Mouse (Mus musculus) adrenal gland, postnatal 10 days (tissue): ENCODE data around the gene Tmem135. TPM values are rescaled to one million over a fixed set of nuclear protein-coding genes. Genes with fewer than 3 reads are reported as not detected.
A peak's percentile ranks its signal among the peaks of the same experiment; 100 is the strongest.

Source experiments
- DNase-seq: peaks from one replicate; pipeline ENCODE4 v3.0.0; 2021; ENCODE audit warnings: mixed read lengths
- total RNA-seq, 2 experiments: library from RNA; stranded (reverse); gene quantifications; 2 replicates each; pipeline ENCODE4 v1.2.3; 2021

The Tmem135 gene
- total RNA-seq, 2 experiments from 2014 or later = 90.8 to 97.3 TPM

DNA sequence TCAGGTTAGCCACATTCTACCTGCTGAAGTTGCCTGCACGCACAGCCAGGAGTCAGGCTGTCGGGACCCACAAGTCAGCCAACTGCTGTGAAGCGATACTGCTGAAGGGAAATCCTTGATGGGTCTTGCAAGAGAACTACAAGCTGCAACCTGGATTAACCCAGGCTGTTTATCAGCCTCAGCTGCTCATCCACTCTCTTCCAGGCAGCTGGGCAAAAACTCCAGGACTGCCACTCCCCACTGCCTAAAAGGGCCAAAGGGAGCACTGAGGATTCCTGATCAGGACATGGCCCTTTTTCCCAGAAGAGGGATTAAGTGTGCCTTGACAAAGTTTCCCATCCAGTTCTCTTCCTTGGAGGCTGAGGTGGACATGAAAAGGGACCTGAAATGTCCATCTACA, 15.0 kb downstream of the Tmem135 start:
- DNase-seq = no peak

DNA sequence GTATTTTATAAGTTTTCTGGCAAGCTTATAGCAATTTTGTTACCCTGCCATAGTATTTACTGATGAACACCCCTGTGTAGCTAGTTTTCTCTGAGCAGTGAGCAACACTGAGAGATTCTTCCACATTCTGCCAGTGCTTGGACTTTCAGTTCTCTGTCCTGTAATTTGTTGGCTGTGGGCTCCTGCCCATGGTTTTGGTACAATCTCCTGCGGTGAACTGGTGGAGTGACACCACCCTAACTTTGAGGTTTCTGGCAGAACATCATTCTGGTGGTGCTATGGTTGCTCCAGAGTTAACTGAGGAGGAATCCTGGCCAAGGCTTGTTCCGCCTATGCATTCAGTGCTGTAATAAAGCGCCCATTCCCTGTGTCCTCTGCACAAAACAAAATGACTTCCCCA, 21.1 kb downstream of the Tmem135 start:
- DNase-seq = no peak

DNA sequence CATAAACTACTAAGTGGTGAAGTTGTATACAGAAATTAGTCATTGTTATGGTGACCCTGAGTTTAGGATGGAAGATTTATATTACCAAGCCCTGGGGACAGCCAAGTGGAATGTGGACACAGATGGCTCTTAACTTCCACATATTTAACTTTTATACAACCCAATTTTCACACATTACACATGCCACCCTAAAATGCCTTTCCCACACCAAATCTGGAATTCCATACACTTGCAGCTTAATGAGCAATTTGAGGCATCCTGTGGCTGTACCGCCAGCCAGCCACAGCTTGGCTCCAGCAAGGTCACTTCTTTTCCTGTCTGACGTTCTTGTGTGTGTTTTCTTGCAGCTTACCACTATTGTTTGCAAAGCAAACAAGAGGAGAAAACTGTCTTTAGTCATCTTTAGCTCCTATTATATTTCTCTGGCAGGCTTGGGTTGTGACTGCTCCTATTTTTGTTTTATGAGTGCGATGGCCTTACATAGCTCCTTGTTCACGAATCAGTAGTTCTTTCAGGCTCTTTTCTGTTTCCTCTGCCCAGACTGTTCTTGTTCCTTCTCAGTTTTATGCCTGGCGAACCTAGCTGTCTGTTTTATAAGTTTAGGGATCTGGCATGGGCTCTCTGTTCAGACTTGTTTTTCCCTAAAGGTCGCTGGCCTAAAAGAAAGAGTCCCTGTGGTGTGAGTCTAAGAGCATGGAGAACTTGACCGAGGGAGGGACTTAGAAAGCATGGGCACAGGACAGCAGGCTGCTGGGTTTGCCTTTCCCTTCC, 22.9 kb downstream of the Tmem135 start:
- no peak for DNase-seq

DNA sequence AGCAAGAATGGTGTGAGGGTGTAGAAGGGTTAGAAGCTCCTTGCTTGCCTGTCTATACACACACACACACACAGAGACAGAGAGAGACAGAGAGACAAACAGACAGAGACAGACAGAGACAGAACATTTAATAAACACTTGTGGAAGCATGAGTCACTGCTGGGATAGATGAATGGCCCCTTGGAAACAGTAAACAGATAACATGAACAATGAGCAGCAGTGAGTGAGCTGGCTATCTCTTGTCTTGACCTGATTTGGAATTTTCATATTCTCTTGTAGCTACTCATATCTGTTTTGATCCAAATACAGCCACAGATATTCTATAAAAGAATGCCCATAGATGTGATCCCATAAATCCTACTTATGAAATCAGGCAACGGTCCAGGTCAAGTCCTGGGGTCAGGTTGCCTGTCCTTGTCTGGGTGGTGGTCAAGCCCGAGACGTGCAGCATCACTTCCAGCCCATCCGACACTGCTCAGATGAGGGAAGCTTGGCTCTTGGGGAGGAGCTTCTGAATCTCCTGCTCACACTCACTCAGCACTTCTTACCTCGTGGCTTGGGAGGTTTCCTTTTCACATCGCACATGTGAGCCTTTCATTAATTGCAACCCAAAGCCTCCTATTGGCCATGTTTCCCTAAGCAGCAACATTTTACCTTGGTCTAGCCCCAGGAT, 32.3 kb downstream of the Tmem135 start:
- DNase-seq = no peak

DNA sequence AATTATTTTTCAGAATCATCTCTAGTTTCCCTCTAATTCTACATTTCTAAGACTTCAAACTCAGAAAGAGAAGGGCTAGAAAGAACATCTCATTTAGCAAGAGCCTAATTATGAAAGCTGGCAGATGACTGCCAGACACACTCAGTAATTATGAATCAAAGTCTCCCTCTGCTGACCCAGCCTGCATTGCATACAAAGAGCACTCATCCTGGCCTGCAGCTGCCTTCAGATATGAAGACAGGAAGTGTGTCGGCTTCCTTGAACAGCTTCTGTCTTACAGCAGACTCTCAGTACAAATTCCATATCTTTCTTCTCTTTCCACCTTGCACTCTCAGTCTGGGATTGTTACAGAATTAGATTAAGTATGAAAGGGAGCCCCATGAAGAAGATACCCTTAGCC, 33.1 kb downstream of the Tmem135 start:
- peak; percentile 62 for DNase-seq

DNA sequence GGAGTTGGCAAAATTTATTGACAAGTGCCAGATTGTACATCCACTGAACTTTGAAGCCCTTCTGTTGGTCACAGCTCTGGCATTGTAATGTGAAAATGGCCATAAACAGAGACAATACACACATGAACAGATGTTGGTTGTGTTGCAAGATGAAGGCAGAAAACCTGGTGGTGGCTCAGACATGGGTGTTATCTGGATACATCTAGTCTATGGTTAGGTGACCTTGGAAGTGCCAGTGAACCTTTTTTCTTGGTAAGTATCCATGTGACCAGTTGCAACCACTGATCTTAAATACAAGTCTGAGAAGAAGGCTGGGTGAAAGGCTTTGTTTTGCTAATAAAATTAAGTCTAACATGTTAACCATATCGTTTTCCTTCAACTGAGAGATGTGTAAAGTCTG, 33.9 kb downstream of the Tmem135 start:
- no peak for DNase-seq

DNA sequence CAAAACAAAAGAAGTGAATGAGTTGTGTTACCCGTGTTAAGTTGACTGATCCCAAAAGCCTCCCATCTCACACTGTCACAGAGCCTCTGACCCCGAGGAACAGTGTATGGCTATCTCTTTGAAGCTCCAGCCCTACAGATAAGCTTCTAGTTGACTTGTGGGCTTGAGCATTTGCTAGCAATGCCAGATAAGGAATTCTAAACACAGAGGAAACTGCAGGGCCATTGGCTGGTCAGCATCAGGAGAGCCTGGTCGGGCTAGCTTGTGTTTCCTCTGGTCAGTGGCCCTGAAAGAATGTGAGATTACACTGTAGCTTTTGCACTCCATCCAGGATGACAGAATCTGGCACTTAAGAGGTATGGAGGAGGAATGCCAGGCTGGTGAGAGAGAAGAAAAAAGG, 36.4 kb downstream of the Tmem135 start:
- no peak for DNase-seq

DNA sequence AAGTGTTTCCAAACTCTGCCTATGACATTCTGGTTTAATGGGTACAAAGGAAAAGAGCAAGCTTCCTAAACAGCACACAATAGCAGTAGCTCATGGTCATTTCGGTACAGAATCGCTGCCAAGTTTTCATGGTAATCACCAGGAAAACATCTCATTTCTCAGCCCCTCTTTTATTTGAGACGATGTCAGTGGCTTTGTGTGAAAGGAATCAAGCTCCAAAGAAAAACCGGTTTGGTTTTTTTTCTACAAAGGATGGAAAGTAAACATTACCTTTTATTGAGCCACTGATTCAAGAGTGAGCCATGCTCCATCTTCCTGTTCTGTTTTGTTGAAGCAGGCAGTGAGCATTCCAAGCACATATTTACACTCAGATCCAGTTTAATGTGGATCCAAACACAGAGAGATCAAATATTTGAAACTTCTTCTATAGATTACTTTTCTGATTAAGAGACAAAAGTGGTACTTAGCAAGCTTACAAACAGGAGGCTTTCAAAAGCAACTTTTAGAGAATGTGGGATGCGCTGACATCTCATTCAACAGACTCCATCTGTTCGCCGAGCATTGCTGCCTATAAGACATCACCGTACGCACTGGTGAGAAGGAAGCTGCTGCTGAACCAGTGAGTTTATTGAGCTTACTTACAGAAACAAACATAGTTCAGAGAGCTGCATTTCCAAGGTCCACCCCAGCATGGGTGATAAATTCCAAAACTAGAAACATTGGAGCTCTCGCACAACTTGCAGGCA, 38.7 kb downstream of the Tmem135 start:
- no peak for DNase-seq

DNA sequence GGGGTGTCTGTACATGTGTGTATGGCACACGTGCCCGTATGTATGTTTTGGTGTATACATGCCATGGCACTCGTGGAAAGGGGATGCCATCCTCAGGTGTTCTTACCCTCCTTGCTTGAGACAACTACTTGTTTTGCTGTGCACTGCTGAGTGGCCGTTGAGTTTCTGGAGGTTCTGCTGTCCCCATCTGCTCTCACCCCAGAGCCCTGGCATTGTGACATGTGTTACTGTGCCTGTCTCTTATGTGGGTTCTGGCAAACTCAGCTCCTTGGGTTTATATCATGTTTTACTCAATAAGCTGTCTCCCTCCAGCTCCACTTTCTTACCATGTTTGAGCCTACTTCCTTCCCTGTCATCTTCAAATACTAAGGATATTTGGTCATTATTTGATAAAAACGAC, 40.0 kb downstream of the Tmem135 start:
- no peak for DNase-seq

DNA sequence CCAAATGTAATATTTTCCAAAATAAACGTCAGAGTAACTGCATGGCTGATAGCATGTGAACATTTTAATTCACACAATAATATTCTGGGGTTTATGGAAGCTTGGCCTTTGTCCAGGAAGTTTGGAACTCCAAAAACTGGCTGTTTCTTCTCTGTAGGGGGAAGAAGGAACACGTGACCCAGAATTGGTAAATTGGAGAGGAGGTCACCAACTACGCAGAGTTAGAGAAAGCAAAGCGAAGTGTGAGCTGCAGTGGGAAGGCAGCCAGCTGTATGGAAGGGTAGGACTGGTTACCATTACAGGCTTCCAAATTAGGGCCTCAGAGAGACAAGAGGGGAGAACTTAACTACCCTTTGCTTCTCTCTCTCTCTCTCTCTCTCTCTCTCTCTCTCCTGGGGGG, 47.7 kb downstream of the Tmem135 start:
- peak; percentile 64 for DNase-seq

DNA sequence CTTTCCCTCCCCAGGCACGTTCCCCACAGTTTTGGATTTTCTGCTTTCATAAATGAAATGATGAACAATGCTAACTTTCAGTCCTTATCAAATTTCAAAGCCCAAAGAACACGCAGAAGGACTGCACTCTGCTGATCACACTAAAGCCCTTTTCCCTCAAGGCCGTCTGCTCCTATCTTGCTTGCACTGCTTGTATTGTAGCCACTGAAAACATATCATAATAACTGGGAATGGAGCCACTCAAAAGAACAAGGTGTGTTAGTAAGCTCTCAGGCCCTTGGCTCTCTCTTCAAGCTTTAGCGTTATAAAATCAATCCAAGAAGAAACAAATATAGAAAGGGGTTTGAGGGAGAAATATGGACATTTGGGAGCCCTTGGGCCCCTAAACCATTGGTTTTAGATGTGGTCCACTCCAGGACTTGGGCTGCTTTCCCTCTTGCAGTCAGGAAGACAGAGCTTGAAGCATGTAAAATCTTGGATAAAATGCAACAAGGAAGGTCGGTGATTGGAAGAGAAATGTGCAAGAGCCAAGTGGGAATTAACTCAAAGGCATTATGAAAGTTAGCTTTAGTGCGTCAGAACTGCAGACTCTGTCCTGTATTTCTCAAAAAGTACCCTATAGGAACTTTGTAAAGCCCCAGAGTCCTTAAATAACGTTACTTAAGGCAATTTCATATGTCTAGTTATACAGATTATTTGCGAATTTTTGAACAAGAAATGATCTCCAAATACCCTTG, 48.3 kb downstream of the Tmem135 start:
- DNase-seq = peak; percentile 23

DNA sequence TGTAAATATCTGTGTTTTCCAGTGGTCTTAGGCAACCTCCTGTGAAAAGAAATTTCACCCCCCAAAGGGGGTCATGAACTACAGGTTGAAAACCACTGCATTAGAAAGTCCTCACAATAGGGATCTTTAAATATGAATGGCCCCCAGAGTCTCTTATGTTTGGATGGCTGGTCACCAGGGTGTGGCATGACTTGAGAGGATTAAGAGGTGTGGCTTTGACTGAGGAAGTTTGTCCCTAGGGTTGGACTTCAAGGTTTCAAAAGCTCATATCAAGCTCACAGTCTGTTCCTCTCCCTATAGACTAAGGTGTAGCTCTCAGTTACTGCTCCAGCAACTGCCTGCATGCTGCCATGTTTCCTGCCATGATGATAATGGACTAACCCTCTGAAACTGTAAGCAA, 62.0 kb downstream of the Tmem135 start:
- no peak for DNase-seq

DNA sequence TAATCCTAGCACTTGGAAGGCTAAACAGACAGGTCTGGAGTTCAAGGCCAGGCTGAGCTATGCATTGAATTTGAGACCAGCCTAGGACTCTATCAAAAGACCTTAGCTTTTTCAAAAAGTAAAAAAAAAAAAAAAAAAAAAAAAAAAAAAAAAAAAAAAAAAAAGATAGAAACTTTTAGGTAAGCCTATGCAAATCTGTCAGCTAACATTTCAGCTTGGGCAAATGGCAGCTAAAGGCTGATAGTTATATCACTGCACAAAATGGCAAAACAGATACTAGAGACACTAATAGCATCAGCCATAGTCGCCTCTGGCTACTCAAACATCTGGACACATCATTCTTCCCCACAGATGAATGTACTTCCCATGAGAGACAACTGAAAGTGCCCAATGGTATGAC, 64.2 kb downstream of the Tmem135 start:
- DNase-seq = no peak

DNA sequence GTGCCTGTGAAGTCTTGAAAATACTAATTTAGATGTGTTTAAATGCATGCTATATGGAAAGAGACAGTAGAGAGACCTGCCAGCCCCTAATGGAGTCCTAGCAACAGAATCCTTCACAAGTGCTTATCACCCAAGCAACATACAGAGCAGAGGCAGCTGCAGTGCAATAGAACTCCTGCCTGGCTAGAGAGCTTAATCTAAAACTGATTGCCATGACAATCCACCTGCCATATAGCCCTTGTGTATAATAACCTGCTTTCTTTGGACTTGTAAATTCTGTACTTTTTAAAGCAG, 64.9 kb downstream of the Tmem135 start:
- DNase-seq = no peak

DNA sequence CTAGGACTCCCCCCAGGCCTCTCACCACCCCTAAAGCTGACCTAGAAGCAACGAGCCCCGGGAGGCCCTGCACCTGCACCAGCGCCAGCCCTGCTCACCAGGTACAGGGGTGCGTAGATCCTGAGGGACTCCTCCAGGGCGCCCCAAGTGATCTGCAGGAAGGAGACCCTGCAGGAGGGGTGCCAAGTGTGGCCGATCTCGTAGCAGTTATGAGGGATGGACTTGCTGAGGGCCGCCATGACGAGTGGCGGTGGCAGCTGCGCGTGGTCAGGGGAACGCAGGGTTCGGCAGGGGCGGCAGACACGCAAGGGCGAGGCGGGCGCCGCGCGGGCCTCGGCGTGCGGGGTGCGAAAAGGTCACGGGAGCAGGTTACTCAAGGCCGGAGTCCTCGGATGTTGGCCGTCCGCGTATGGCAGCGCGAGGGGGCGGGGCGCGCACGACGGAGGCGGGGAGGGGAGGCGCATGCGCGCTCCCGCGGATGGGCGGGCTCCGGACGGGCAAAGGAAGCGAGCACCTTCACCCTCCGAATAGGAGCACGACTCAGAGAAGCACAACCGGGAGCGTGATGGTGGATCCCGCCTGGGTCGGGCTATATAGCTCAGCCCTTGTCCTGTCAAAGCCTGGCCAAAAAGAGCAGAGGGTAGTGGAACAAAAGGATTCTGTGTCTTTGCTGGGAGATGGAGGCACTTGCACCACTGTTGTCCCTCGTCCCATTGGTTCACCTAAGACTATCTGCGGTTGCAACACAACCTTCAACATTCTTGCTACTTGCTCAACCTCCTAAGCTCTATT, 65.5 kb downstream of the Tmem135 start:
- DNase-seq = peak; percentile 97

DNA sequence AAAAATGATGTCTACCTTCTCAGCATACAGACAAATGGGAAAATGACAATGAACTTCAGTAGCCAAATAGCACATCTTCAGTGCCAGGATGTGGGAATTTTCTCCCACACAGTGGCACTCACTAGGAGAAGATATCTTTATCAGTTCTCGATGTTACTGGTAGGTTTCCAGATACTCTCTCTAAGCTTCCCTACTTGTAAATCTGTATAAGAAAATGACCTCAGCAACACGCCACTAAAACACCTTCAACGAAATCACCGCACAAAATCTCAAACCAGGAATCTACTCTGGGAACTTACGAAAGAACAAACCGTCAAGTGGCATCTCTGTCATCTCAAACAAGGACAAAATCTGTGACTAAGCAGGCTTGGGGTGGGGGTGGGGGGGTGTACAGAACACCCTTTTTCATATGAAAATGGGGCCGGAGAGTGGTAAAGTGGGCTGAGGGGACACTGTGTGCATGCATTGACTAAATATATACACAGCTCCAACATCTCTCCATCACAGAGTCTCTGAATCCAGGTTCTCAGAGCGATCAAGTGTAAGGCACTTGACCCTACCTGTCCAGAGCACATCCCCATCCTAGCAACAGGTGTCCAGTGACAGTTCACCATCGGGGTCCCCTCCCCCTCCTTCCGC, 66.2 kb downstream of the Tmem135 start:
- no peak for DNase-seq

DNA sequence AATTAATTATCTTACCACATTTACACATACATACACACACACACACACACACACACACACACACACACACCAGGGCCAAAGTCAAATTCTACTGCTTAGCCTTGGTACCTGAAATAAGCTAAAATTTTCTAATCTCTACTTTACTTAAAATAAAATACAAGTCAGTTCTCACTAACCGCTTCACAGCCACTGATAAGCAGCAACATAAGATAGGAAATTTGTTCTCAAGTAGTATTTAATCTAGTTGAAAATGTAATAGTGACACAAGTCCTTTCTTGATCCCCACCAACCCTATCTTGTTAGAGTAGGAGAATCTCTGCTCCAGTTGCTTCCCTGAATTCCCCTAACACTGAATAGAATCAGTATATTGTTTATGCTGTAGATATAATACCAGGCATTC, 67.6 kb downstream of the Tmem135 start:
- no peak for DNase-seq

DNA sequence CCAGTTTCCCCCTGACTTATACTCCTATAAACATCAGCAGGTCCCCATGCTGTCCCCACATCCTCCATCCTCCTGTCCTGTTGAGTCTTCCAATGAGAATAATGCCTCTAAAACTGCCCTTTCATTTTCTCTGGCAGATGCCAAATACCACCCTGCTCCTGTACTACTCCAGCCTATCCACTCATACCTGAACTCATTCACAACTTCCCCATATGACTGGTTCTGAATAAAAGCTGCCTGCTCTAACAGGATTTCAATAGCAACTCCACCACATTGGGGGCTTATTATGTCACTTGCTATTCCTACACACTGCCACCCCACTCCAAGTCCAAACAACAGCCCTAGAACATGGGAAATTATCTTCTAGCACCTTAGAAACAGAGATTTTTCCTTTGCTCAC, 68.7 kb downstream of the Tmem135 start:
- DNase-seq = no peak

DNA sequence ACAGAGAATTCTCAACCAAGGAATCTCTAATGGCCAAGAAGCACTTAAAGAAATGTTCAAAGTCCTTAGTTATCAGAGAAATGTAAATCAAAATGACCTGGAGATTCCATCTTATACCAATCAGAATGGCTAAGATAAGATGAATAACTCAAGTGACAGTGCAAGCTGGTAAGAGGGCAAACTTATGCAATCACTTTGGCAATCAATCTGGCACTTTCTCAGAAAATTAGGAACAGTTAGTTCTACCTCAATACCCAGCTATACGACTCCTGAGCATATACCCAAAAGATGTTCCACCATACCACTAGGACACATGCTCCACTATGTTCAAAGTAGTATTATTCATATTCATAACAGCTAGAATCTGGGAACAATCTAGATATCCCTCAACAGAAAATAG, 74.1 kb downstream of the Tmem135 start:
- DNase-seq = no peak

DNA sequence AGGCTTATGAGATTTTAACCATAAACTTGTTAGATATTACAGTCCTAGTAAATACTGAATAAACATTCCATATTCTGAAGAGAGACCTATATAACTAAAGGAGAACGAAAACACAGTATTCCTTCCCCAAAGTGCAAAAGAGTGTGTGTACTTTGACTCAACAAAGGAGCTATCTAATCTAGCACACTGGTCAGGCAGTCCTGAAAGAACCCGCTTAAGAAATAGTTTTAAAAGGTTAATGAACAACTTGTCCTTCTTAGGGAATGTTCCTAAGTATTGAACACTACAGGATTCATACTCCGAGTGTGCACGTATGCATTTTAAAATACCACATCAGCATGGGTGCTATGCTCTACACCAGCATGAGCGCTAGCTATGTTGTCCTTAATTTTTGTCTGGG, 76.3 kb downstream of the Tmem135 start:
- no peak for DNase-seq

DNA sequence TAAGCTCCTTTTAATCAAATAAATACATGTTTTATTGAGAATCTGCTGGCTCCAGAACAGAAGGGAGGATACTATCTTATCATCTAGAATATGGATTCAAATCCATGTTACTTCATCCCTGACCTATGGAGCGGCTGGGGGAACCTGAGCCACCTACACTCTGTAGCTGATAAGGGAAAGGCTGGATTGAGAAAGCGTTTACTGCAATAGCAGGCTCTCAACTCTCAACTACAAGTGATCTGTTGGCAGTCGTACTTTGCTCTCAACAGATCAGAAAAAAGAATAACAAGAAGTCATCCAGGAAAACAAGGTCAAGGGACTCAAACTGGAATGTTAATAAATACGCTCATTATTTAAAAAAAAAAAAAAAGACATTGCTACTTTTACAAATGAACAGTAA, 77.3 kb downstream of the Tmem135 start:
- DNase-seq = peak; percentile 19

DNA sequence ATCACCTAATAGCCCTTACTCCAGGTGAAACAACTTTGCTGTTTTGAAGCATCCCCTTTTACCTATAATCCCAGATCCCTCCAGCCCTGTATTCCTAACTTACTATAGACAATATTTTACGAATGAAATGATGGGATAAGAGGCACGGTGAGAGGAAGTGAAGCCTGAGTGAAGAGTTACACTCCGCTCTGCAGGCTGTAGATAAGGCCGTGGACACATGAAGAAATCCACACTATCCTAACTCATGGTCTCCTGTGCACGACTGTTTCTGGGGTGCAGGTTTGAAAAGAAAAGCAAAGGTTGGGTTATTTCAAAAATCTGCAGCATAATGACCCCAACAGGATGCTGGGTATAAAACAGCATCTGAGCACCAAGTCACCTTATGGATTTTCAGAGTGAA, 77.8 kb downstream of the Tmem135 start:
- no peak for DNase-seq
